Mouse (Mus musculus) thymus, postnatal 10 days (tissue): ENCODE data around the gene Il1r1.

Experiments
- DNase-seq, 2 experiments: peaks; one replicate each; pipeline ENCODE4 v3.0.0; 2021; ENCODE audit warnings: low spot score in 2 of 2

The Il1r1 gene

DNA sequence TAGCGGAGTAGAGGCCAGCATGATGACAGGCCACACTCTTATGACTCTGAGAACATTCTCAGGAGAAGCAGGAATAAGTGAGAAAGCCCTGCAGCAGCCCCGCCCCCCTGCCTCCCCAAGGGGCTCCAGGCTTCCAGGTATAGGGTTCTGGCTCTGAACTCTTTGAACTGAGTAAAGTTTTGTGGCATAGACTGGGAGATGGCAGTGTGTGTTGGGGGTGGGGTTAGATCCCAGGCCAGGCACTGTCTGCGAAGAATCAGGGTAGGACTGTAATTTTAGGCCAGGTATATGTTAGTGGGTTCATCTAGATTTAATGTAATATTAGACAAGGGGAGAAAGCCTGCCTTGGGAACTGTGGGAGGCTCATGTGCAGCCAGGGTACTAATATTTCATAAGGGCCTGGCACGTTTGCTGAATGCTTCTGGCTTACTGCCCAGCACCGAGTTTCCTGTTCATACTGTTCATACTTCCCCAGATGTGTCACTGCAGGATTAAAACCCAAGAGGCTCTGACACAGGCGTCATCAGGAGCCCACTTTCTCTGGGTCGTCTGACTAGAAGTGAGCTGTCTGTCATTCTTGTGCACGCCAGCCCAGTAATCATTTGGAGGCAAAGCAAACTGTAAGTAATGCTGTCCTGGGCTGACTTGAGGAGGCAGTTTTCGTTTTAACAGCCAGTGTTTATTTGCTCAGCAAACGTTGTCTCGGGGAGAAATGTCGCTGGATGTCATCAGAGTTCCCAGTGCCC, at the start of gene Il1r1:
Gene Il1r1, plus strand, starts transcription at position 542 of the 746 bp plus-strand sequence.
- no peak for DNase-seq

GRCm38 (mm10) chr1:40175123-40175522, 49.8 kb upstream of the Il1r1 start:
- DNase-seq = no peak

DNA sequence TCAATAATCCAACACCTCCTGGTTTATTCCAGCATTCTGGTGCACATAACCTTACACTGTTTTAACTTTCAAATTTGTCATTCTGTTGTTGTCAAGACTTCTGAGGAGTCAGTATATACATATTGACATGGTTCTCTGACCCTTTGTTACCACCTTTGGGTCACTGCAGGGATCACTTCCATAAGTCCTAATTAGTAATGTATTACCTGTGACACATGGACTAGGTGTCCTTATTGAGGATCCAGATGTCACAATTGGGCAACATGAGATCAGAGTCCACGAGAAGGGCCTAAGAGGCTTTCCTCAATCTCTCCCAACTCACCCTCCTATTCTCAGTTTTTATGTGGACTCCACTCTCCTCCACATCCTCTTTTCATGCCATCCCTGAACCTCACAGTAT, 49.1 kb upstream of the Il1r1 start:
- DNase-seq = no peak

DNA sequence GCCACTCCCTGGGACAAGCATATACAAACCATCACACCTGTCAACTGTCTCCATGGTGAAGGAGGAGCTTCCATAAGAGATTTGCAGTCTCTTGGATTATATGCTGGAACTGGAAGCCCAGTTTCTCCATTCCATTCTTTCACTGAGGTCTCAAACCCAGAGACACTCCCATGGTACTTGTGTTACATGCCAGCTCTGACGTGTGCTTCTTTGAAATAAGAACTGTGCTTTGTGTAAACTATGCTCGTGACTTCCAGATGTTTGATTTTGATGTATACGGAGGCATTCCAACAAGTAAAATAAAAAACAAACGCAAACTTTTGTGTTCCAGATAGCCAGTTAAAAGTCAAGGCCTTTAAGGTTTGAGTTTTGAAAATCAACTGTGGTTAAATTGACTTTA, 45.8 kb upstream of the Il1r1 start:
- no peak for DNase-seq

- DNase-seq = no peak
These were observed 45.4 kb upstream of the Il1r1 start for GRCm38 (mm10) chr1:40179493-40179892.

GRCm38 (mm10) chr1:40180861-40181260, 44.0 kb upstream of the Il1r1 start:
- no peak for DNase-seq

GRCm38 (mm10) chr1:40181716-40182115, 43.2 kb upstream of the Il1r1 start:
- DNase-seq = no peak

- no peak for DNase-seq
These were observed 41.5 kb upstream of the Il1r1 start for GRCm38 (mm10) chr1:40183410-40183809.

GRCm38 (mm10) chr1:40187961-40188360, 36.9 kb upstream of the Il1r1 start:
- no peak for DNase-seq

- no peak for DNase-seq
These were observed 34.9 kb upstream of the Il1r1 start for GRCm38 (mm10) chr1:40190025-40190424.

GRCm38 (mm10) chr1:40190837-40191236, 34.0 kb upstream of the Il1r1 start:
- DNase-seq = no peak

DNA sequence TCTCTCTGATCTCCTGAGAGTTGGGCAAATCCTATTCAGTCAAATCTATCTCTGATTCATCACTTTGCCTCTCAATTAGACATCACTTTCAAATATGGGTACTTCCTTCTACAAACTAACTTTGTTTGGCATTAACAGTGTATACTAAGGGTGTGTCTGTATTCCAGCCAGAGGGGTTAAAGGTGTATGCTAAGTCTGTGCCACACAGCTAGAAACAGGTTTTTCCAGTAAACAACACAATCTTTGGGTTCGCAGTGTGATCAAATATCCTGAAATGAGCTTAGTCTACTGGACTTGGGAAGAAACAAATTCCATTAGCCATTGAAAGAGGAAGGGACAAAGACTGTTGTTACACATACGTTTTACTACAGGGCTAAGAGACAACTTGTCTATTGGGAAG, 30.6 kb upstream of the Il1r1 start:
- DNase-seq = no peak

GRCm38 (mm10) chr1:40213337-40214159, 11.3 kb upstream of the Il1r1 start:
- DNase-seq = no peak

DNA sequence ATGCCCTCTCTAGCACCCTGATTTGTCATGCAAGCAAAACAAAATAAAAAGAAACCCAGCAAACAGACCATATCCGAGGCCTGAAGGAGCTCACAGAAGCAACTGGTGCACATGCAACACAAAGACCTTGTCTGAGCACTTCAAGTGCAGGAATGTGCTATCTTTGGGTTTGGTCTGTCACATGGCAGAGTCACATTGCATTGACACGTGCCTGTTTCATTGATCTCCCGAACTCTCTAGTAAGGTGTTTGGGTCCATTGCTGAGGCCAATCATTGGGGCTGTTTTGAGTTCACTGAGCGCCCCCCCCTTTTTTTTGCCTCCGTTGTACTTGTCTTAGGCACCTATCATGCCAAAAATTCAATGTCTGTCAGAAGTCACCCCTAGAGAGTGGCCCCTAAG, 7.4 kb upstream of the Il1r1 start:
- no peak for DNase-seq

DNA sequence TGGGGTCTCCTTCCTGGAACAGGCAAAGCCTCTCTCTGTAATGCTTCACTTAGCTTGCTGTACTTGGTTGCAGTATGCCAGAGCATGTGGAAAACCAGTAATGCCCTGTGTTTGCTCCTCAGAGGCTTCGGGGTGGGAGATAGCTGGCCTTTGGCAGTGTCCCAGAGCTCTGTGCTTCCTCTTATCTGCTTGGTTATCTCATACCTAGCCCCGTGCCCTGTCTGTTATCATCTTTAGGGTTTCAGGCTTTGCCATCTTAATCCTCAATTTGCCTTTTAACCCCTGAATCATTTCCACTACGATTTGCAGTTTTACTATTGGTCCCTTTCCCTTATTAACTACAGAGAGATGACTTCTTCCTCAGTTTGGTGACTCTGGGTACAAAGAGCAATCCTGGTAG, 6.3 kb upstream of the Il1r1 start:
- DNase-seq = no peak

DNA sequence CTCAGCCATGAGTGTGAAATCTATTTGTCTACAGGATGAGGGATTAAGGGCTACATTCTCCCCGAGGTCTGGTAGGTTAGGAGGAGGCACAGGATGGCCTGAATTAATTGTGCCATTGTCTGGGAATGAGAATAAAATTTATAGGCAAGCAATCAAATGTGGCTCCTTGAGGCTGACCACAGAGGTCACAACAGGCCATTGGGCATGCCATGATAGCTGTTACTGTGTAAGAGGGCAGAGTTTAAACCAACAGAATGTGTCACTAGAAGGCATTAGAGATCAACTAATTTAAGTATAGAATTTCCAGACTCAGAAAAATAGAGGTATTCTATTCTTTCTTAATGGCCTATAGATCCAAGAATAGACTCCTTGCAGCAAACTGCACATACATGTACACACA, 4.3 kb upstream of the Il1r1 start:
- DNase-seq = no peak

DNA sequence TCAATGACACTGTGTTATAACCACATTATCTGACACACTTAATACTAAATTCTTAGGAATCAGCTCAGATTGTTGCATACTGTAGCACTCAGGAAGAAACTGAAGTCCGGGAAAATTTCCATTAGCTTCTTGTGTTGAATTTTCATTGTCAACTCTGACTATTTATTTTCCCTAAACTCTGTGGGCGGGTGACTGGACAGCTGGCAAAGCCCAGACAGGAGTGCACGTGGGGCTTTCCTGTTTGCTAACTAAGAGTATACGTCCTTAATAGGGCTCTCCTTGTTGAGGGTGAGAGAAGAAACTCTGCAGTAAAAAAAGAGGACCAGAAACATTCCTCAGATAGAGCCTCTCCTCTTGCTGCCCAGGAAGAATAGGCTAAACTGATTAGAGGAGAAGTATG, 3.0 kb upstream of the Il1r1 start:
- DNase-seq = no peak

GRCm38 (mm10) chr1:40222680-40223079, 2.2 kb upstream of the Il1r1 start:
- no peak for DNase-seq

DNA sequence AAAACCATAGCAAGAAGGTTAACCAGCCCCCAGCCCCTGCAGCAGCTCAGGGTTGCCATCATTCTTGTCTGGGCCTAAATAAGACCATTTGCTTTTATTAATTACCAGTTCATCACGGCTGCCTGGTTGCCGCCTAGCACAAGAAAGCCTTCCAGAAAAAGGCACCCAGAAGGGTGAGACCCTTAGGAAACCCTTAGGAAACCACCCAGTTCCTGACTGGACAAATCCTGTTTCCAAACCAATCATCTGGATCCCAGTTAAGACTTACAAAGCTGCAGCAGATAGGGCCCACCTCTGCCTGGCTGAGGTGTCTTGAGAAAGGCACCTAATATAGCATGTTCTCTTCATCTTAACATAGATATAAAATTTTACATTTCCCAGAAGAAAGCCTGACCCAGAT, 1.3 kb upstream of the Il1r1 start:
- DNase-seq = no peak

GRCm38 (mm10) chr1:40225580-40225979, 700 bp downstream of the Il1r1 start:
- DNase-seq = no peak

GRCm38 (mm10) chr1:40229033-40229432, 4.2 kb downstream of the Il1r1 start:
- no peak for DNase-seq

GRCm38 (mm10) chr1:40229771-40230280, 4.9 kb downstream of the Il1r1 start:
- no peak for DNase-seq

DNA sequence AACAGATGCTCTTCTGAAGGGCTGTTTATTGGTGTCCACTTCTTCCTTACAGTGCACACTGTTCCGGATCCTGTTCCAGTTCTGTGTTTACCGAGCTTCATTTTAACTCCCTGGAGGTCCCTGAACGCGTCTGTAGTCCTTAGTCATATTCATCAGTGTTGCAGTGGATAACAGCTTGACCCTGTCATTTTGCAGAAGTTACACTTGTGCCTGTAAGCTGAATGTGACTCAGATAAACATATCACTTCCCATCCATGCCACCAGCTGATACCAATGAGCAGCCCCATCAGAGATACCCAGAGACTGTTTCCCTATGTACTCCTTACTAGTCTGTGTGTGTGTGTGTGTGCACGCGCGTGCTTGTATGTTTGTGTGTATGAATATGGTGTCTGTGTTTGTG, 5.5 kb downstream of the Il1r1 start:
- no peak for DNase-seq
